Mouse (Mus musculus) embryonic facial prominence, embryonic 14.5 days (tissue): ENCODE data around the gene St3gal5. TPM values are rescaled to one million over a fixed set of nuclear protein-coding genes. Genes with fewer than 3 reads are reported as not detected.

Source experiments
- ATAC-seq: fragments of 200-750 bp; cut with Nextera tagmentation; 2 replicates; pipeline ENCODE4 v1.8.0; 2017; ENCODE audit warnings: low read depth, moderate number of reproducible peaks, moderate TSS enrichment
- DNase-seq: peaks from one replicate; pipeline ENCODE4 v3.0.0-alpha.2; 2015; ENCODE audit warnings: low spot score
- H3K27ac ChIP-seq: fragments of 300-500 bp; sonication (generic); replicated peaks from 2 replicates; pipeline ENCODE4 v1.5.1; 2014; ENCODE audit warnings: low read depth, mild to moderate bottlenecking, low read length, moderate library complexity
- H3K27me3 ChIP-seq: fragments of 300-500 bp; sonication (generic); replicated peaks from 2 replicates; pipeline ENCODE4 v1.6.1; 2014; ENCODE audit warnings: low read length; ENCODE audit not compliant: control insufficient read depth, insufficient read depth
- H3K36me3 ChIP-seq: fragments of 300-500 bp; sonication (generic); 2 replicates; pipeline ENCODE4 v1.6.1; 2014; ENCODE audit warnings: low read length, mixed read lengths; ENCODE audit not compliant: control insufficient read depth, insufficient read depth
- H3K4me1 ChIP-seq: fragments of 300-500 bp; sonication (generic); 2 replicates; pipeline ENCODE4 v1.6.1; 2014; ENCODE audit warnings: antibody characterized with exemption, low read length; ENCODE audit not compliant: control insufficient read depth, insufficient read depth
- H3K4me2 ChIP-seq: fragments of 300-500 bp; sonication (generic); 2 replicates; pipeline ENCODE4 v1.6.1; 2014; ENCODE audit warnings: low read depth, mild to moderate bottlenecking, low read length, moderate library complexity, mixed read lengths
- H3K4me3 ChIP-seq: fragments of 300-500 bp; sonication (generic); 2 replicates; pipeline ENCODE4 v1.5.1; 2014; ENCODE audit warnings: low read depth, mild to moderate bottlenecking, low read length
- H3K9ac ChIP-seq: fragments of 300-500 bp; sonication (generic); 2 replicates; pipeline ENCODE4 v1.6.1; 2014; ENCODE audit warnings: low read depth, mild to moderate bottlenecking, low read length, moderate library complexity, mixed read lengths
- H3K9me3 ChIP-seq: fragments of 300-500 bp; sonication (generic); 2 replicates; pipeline ENCODE4 v1.6.1; 2016; ENCODE audit warnings: low read length; ENCODE audit not compliant: control insufficient read depth
- WGBS: fragments of 180-500 bp; shearing (Covaris S2); extraction: QIAGEN DNeasy Blood & Tissue Kit; methylation state at CpG from one replicate; pipeline ENCODE4 v1.1.7; 2014; 5-methylcytosine and 5-hydroxymethylcytosine counted together
- polyA plus RNA-seq: library from polyadenylated mRNA; unstranded; fragments of >200 nt; fragmentation: Nextera tagmentation; extraction: Ambion mirVana; gene quantifications from 2 replicates; pipeline ENCODE4 v1.2.1, GENCODE M21; 2014

St3gal5 gene
- polyA plus RNA-seq, 1 experiment from 2014 or later: 31.3 TPM

- Histone ChIP-seq H3K4me3 (no peak overlapping the region), H3K27ac (no peak overlapping the region), H3K36me3 (no peaks in the 10 kb centered on the region), H3K9ac (no peak overlapping the region), H3K27me3 (no peaks in the 10 kb centered on the region), H3K4me1 (peaks cover 26% of the 10 kb centered on the region), H3K9me3 (no peaks in the 10 kb centered on the region), H3K4me2 (no peak overlapping the region)
- ATAC-seq (peak; percentile 55; the same call in 1 of the 2 replicates), DNase-seq (peak; percentile 74)
- 3% methylated on average over 6 of the region's 6 CpGs for WGBS
Observed at GRCm38 (mm10) chr6:72185893-72186490, 88.6 kb downstream of the St3gal5 start.

DNA sequence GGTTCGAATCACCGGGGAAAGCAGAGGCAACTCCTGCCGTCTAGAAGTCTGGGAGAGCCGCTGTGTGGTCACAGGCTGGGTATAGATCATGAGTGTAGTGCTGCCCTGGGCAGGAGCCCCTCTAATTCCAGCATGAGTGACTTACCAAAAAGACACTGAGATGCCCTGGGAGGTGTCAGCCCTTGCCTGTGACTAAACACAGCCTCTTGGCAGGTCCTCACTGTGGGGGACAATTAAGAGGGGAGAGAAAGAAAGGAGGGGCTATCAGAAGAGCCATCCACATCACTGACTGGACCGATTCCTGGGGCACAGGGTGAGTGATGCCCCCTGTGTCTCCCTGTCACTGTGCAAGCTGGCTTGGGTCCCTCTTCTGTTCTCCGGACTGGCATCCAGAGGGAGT, 89.4 kb downstream of the St3gal5 start:
- Histone ChIP-seq H3K4me2 (no peak overlapping the region), H3K27ac (no peak overlapping the region), H3K4me3 (no peak overlapping the region), H3K4me1 (peaks cover 26% of the 10 kb centered on the region), H3K9ac (no peak overlapping the region), H3K27me3 (peaks cover 5% of the 10 kb centered on the region), H3K36me3 (no peaks in the 10 kb centered on the region), H3K9me3 (no peaks in the 10 kb centered on the region)
- DNase-seq (no peak), ATAC-seq (no peak)
- 78% methylated on average over 6 of the region's 6 CpGs for WGBS

DNA sequence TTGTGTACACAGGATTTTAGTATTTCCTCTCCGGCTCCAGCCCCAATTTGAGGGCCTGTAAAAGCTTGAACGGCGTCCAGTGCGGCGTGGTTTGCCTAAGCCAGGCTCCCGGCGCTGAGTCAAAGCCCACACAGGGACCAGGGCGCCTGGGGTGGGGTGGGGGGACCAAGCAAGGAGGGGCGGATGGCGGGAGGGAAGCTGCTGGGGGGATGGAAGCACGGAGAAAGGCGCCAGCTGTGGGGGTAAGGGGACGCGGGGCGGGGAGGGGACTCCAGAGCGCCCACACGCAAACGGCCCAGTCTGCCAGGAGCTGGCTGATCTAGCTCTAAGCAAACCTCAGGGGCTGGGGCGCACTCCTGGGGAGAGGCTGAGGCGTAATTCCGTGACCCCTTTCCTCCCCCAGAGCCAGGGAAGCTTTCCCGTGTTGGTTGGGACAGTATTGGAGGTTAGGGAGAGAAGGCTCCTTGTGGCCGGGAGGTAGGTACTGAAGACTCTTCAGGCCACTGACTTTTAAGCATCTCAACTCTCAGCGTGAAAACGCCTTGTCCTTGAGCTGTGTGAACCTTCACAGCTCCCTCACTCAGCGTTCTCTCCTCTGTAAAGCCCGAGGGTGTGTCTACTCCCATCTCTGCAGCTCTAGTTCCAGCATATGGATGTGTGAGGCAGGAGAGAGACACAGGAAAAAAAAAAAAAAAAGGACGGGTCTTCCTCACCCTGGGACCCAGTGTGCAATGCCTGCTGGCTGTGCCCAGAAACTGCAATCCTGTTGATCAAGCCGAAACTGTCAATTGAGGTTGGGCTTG, 91.9 kb downstream of the St3gal5 start:
- peak; percentile 79 for ATAC-seq
- Histone ChIP-seq H3K4me1 (peaks cover 26% of the 10 kb centered on the region), H3K4me3 (peak overlapping the region; percentile 12), H3K4me2 (peak overlapping the region; percentile 50), H3K27ac (peak overlapping the region; percentile 69), H3K9ac (peak overlapping the region; percentile 25), H3K36me3 (no peaks in the 10 kb centered on the region), H3K9me3 (no peaks in the 10 kb centered on the region), H3K27me3 (peaks cover 5% of the 10 kb centered on the region)
- 5% methylated on average over 25 of the region's 29 CpGs for WGBS
- DNase-seq: peak; percentile 92

- ATAC-seq: no peak
- Histone ChIP-seq H3K27me3 (peaks cover 5% of the 10 kb centered on the region), H3K27ac (no peak overlapping the region), H3K9me3 (no peaks in the 10 kb centered on the region), H3K9ac (no peak overlapping the region), H3K36me3 (no peaks in the 10 kb centered on the region), H3K4me2 (no peak overlapping the region), H3K4me3 (no peak overlapping the region), H3K4me1 (peaks cover 26% of the 10 kb centered on the region)
- DNase-seq: no peak
- WGBS: 31% methylated on average over 6 of the region's 6 CpGs
Observed at GRCm38 (mm10) chr6:72190120-72190519, 92.7 kb downstream of the St3gal5 start.

GRCm38 (mm10) chr6:72190577-72190976, 93.2 kb downstream of the St3gal5 start:
- no peak overlapping the region for H3K27ac ChIP-seq
- 50% methylated on average over 5 of the region's 5 CpGs for WGBS
- no peaks in the 10 kb centered on the region for H3K36me3 ChIP-seq
- H3K9me3 ChIP-seq: 0 out of 2 replicates have a peak, but pooled peaks cover 3% of the 10 kb centered on the region
- no peak overlapping the region for H3K4me2 ChIP-seq
- ATAC-seq (no peak), DNase-seq (no peak)
- peaks cover 5% of the 10 kb centered on the region for H3K27me3 ChIP-seq
- H3K4me1 ChIP-seq: peaks cover 26% of the 10 kb centered on the region
- H3K4me3 ChIP-seq: no peak overlapping the region
- H3K9ac ChIP-seq: no peak overlapping the region

- H3K4me3 ChIP-seq: no peak overlapping the region
- ATAC-seq: peak; percentile 45
- H3K9me3 ChIP-seq: 0 out of 2 replicates have a peak, but pooled peaks cover 4% of the 10 kb centered on the region
- 53% methylated on average over 3 of the region's 3 CpGs for WGBS
- no peak overlapping the region for H3K9ac ChIP-seq
- H3K27me3 ChIP-seq: no peaks in the 10 kb centered on the region
- no peak overlapping the region for H3K4me2 ChIP-seq
- peak; percentile 63 for DNase-seq
- no peaks in the 10 kb centered on the region for H3K36me3 ChIP-seq
- peaks cover 13% of the 10 kb centered on the region for H3K4me1 ChIP-seq
- H3K27ac ChIP-seq: no peak overlapping the region
Observed at GRCm38 (mm10) chr6:72196660-72197059, 99.3 kb downstream of the St3gal5 start.

- Histone ChIP-seq H3K9ac (no peak overlapping the region), H3K36me3 (no peaks in the 10 kb centered on the region), H3K27ac (no peak overlapping the region), H3K4me3 (no peak overlapping the region), H3K27me3 (no peaks in the 10 kb centered on the region), H3K4me1 (peaks cover 14% of the 10 kb centered on the region), H3K4me2 (no peak overlapping the region), H3K9me3 (0 out of 2 replicates have a peak, but pooled peaks cover 4% of the 10 kb centered on the region)
- DNase-seq: no peak
- ATAC-seq: no peak
Observed at GRCm38 (mm10) chr6:72197515-72197914, 100.1 kb downstream of the St3gal5 start.

DNA sequence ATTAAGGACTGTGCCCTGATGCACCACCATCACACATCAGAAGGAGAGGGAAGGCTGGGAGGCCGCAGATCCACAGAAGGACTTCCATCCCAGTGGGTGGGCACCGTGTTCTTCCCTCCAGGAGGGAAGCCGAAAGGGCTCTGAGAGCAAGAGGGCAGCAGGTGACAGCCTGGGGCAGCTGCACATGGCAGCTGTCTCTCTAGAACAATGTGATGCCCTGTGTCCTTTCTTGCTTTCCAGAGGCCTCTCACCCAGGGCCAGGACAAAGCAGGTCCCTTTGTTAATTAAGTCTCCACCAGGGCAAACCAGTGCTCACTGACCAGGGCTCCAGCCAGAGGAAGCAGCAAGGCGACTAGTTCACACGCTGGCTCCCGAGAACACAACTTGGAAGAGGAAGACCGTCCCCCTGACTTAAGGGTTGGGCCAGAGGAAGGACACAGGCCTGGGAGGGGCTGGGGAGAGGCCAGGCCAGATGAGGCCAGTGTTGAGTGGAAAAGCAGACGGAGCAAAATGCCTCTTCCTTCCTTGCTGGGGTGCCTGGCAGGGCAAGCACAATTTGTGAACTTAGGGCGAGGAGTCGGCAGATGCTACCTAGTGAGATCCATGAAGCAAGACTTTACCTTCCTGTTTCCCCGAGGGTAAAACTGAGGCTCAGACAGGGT, 103.3 kb downstream of the St3gal5 start:
- no peak for DNase-seq
- no peak overlapping the region for H3K4me2 ChIP-seq
- no peak overlapping the region for H3K9ac ChIP-seq
- H3K27me3 ChIP-seq: no peaks in the 10 kb centered on the region
- peaks cover 27% of the 10 kb centered on the region for H3K4me1 ChIP-seq
- H3K9me3 ChIP-seq: no peaks in the 10 kb centered on the region
- H3K36me3 ChIP-seq: peaks cover 5% of the 10 kb centered on the region
- 35% methylated on average over 11 of the region's 11 CpGs for WGBS
- H3K4me3 ChIP-seq: no peak overlapping the region
- H3K27ac ChIP-seq: 0 out of 2 replicates have a peak overlapping the region, but pooled peaks have one; percentile 18
- ATAC-seq: peak; percentile 27; the same call in 1 of the 2 replicates
